ENCODE assay signal across 28 mouse cellular contexts in genomic region chr14:56899656-56900055, GRCm38 (mm10). TPM values are rescaled to one million over a fixed set of nuclear protein-coding genes. Genes with fewer than 3 reads are reported as not detected.
A peak's percentile ranks its signal among the peaks of the same experiment; 100 is the strongest.
DNase-seq lines count a peak whose midpoint lies in the region; ATAC-seq and TF ChIP-seq lines count a peak whose summit lies in the region.
"Had no signal": no experiment of that assay in that cellular context is flagged by ENCODE, and none has a peak within 500 bp of the region (broad histone marks: within the 10 kb centered on the region; RNA-seq: fewer than 3 reads in every experiment).

No protein-coding gene starts in this region.

- CTCF ChIA-PET in Patski (lab: Charles Lee): no interaction called here

- H3K4me1 ChIP-seq in heart, adult 2 months (ENCODE audit: control insufficient read depth, insufficient read depth, low read length): peaks cover 1% of the 10 kb centered on the region
- H3K4me1 ChIP-seq in heart, embryonic 10.5 days: no peaks in the 10 kb centered on the region
- H3K4me1 ChIP-seq: embryonic facial prominence, embryonic 12.5 days; embryonic facial prominence, embryonic 15.5 days; heart, embryonic 12.5 days had no signal

- TF ChIP-seq POLR2A in heart, adult 2 months (IDR thresholded peaks at IDR 0.05; ENCODE audit: insufficient read depth, low read depth, low read length): no peak

- peak; percentile 26 for TF ChIP-seq CTCF in heart, adult 2 months (IDR thresholded peaks at IDR 0.05)
- peak; percentile 30 for TF ChIP-seq CTCF in layer of hippocampus, adult 2 months (conservative IDR thresholded peaks at IDR 0.05)
- peak; percentile 10 for TF ChIP-seq CTCF in Patski (IDR thresholded peaks at IDR 0.05)

- H3K4me3 ChIP-seq in heart, adult 2 months: no peak overlapping the region
- H3K4me3 ChIP-seq in heart, embryonic 10.5 days: no peak overlapping the region
- no peak overlapping the region for H3K4me3 ChIP-seq in layer of hippocampus, adult 2 months
- H3K4me3 ChIP-seq: embryonic facial prominence, embryonic 12.5 days; embryonic facial prominence, embryonic 15.5 days; heart, embryonic 12.5 days; heart, embryonic 15.5 days had no signal

- no peaks in the 10 kb centered on the region for H3K9me3 ChIP-seq in heart, embryonic 10.5 days
- H3K9me3 ChIP-seq: embryonic facial prominence, embryonic 12.5 days; embryonic facial prominence, embryonic 15.5 days; heart, embryonic 12.5 days; heart, embryonic 15.5 days had no signal

- no peak for DNase-seq in heart, adult 2 months
- no peak for DNase-seq in heart, embryonic 10.5 days (ENCODE audit: low spot score)
- DNase-seq in layer of hippocampus, adult 2 months (ENCODE audit: low spot score in 2 of 2): no peak
- no peak for DNase-seq in layer of hippocampus, adult 8-10 months (ENCODE audit: low spot score in 2 of 2)
- DNase-seq in 3T3-L1 (ENCODE audit: low read depth, low spot score) (peak; percentile 61), Patski (ENCODE audit: low read depth, low spot score) (no peak)
- DNase-seq in left cerebral cortex, postnatal 36 days (ENCODE audit: low spot score in 2 of 2): no peak
- DNase-seq in retina, postnatal 1 day: no peak
- DNase-seq: adrenal gland, adult 2 months; adrenal gland, postnatal 14 days; cerebellum, adult 11 months; cerebellum, adult 2 months; cerebellum, adult 9-11 months; cerebellum, postnatal 25 days; forebrain, postnatal 0 days; gastrocnemius, postnatal 25 days; heart, adult 18-20 months; heart, postnatal 14 days; heart, postnatal 4 days had no signal

- in situ Hi-C loops in Patski (cut with MboI; ENCODE audit: low pct_unique_long_range_greater_than_20kb): no loop called here

- no peaks in the 10 kb centered on the region for H3K27me3 ChIP-seq in heart, adult 2 months (ENCODE audit: control insufficient read depth, insufficient read depth, low read length)
- no peaks in the 10 kb centered on the region for H3K27me3 ChIP-seq in heart, embryonic 10.5 days (ENCODE audit: insufficient read depth, poor library complexity, severe bottlenecking)
- no peaks in the 10 kb centered on the region for H3K27me3 ChIP-seq in Patski
- H3K27me3 ChIP-seq: embryonic facial prominence, embryonic 12.5 days; embryonic facial prominence, embryonic 15.5 days; heart, embryonic 12.5 days; heart, embryonic 15.5 days had no signal

- no peak for TF ChIP-seq EP300 in heart, adult 2 months (IDR thresholded peaks at IDR 0.05; ENCODE audit: insufficient read depth, low read depth, low read length)

- ATAC-seq in Patski: no peak
- ATAC-seq: CD4-positive, CD25-positive, alpha-beta regulatory T cell, adult 4 months; forebrain, embryonic 14.5 days; forebrain, postnatal 0 days; hindbrain, postnatal 0 days; inflammation-experienced regulatory T-cells, adult 6 months had no signal

- no peak overlapping the region for H3K9ac ChIP-seq in heart, adult 2 months (ENCODE audit: low read depth, low read length)
- H3K9ac ChIP-seq: embryonic facial prominence, embryonic 12.5 days; embryonic facial prominence, embryonic 15.5 days; forebrain, postnatal 0 days; heart, embryonic 12.5 days; heart, embryonic 15.5 days; hindbrain, embryonic 14.5 days had no signal

- no peak overlapping the region for H3K27ac ChIP-seq in heart, adult 2 months
- H3K27ac ChIP-seq in heart, embryonic 10.5 days: no peak overlapping the region
- H3K27ac ChIP-seq in layer of hippocampus, adult 2 months: no peak overlapping the region
- H3K27ac ChIP-seq: embryonic facial prominence, embryonic 12.5 days; embryonic facial prominence, embryonic 15.5 days; heart, embryonic 15.5 days; hindbrain, embryonic 14.5 days; hindbrain, postnatal 0 days had no signal

- POLR2A ChIA-PET in Patski (lab: Charles Lee): no interaction called here

- intact Hi-C loops in heart, adult 2 months (cut with DNase I): no loop called here
- intact Hi-C loops in left cerebral cortex, postnatal 36 days (cut with DNase I): no loop called here

- peaks cover 32% of the 10 kb centered on the region for H3K36me3 ChIP-seq in heart, adult 2 months (ENCODE audit: control insufficient read depth, insufficient read depth, low read length)
- peaks cover 34% of the 10 kb centered on the region for H3K36me3 ChIP-seq in heart, embryonic 10.5 days

- peaks cover 8% of the 10 kb centered on the region for H3K79me2 ChIP-seq in heart, adult 2 months (replicated peaks; ENCODE audit: control insufficient read depth, insufficient read depth, low read length)

RNA-seq across cellular contexts. Expression of gene Zmym2, which starts 13.2 kb away (rescaled TPM):
- 10 to 100 TPM; 29.1 to 34.7 TPM for total RNA-seq in heart, adult 2 months (2021)
- 6.9 and 14.8 TPM in 2 replicates for polyA plus RNA-seq in heart, adult 2 months (2012; rRNA removed)
- polyA plus RNA-seq in heart, embryonic 10.5 days (2016; fragmentation: Nextera tagmentation; extraction: Ambion mirVana): 36.6 and 44.4 TPM in 2 replicates
- 100 to 1,000 TPM in 1 of 2 experiments, 10 to 100 TPM in 1; 93.1 to 103 TPM for total RNA-seq in layer of hippocampus, adult 2 months (2021)
- total RNA-seq in layer of hippocampus, adult 8-10 months (2022): 100 to 1,000 TPM in 1 of 4 experiments, 10 to 100 TPM in 3; 92.2 to 100 (median 97.3) TPM
- 52.7 TPM for polyA plus RNA-seq in Patski (2021)
- 100 to 1,000 TPM in 1 of 2 experiments, 10 to 100 TPM in 1; 82.1 to 106 TPM for total RNA-seq in left cerebral cortex, postnatal 36 days (2021)
